Mouse (Mus musculus): ENCODE results near the gene Mymk. TPM values are rescaled to one million over a fixed set of nuclear protein-coding genes. Genes with fewer than 3 reads are reported as not detected.

Mymk gene
- polyA plus RNA-seq (2012; fragmentation: generic; extraction: Trizol) = not detected

DNA sequence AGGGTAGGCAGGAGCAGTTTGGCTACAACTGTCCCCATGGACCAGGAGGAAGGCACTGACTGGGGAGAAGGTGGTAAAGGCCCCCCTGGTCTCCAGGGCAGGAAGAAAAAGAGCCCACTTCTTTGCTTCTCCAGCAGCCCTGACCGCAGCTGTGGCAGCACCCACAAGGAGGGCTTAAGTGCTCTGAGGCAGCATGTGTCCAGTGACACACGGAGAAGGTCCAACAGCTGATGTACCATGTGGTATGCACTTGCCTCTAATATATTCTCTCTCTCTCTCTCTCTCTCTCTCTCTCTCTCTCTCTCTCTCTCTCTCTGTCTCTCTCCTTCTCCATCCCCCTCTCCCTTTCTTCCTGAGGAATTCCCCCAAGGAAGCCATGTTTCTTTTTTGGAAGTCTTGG lies at the start of gene Mymk:
Gene Mymk (minus strand): TSS at position 202 of the 400 bp plus-strand sequence.

DNA sequence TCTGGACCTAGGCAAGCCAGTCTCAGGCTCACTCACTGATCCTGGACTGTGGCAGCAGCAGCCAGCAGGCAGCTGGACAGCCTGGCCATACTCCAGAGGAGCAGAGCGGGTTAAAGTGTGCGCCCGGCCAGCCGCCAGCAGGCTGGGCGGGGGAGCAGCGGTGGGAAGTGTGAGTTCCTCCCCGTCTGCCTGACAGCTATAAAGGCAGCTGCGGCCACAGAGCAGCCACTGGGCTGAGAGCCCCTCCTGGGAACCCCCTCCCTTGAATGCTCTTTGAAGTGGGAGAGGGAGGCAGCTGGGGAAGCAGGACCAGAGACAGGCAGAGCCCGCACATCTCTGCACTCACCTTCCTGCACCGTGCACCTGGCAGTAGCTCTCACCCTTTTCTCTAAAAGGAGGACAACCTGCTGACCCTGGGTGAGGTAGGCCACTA lies 7.2 kb upstream of the Mymk start, which contains the start of gene Adamtsl2:
Gene Adamtsl2 (plus strand): TSS at position 228 of the 433 bp plus-strand sequence.

DNA sequence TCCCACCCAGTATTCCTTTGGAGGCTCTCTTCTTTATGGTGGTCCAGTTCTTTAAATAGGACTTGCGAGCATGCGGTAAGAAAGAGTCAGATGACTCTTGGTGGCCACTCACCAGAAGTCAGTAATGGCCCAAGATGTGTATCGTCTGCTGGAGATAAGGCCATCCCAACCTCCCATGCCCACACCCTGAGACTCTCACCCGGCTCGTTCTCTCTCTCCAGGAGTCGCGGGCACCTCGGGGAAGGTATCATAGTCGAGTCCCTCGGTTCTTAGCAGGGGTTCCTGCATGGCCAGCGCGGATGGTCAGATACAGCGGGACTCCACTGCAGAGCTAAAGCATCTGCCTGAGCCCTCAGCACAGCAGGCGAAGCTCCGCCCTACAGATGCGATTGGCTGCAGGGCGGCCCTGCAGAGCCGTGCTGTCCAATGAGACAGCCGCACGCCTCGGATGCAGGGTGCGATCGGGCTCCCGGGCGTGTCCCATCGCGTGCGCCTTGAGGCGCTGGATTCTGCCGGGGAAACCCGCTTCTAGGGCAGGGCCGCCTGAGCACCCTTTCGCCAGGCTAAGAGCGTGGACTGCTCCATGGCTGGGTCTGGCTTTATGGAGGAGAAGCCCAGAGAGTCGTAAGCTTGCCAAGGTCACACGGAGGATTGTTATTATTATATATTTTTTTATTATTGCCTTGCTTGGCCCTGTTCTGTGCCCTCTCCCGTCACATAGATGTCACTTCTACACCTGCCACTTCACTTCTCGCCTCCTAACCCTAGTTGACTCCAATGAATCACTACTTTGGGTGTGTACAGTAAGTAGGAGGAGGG lies 44.2 kb downstream of the Mymk start, which contains the start of gene Slc2a6:
Gene Slc2a6 (minus strand): TSS at position 381 of the 819 bp plus-strand sequence.

Other genes starting within 250 kb of the Mymk start
- not detected for gene Abo, start 207.2 kb downstream of the Mymk start, polyA plus RNA-seq (2012; fragmentation: generic; extraction: Trizol)
- gene Surf6, start 169.3 kb downstream of the Mymk start, polyA plus RNA-seq (2012; fragmentation: generic; extraction: Trizol) = 10 to 100 TPM in 1 of 2 experiments, 1 to 10 TPM in 1; 6.2 to 11.8 TPM
- 10 to 100 TPM; 18.1 to 33.0 TPM for gene Med22, start 161.5 kb downstream of the Mymk start, polyA plus RNA-seq (2012; fragmentation: generic; extraction: Trizol)
- gene Rpl7a, start 161.4 kb downstream of the Mymk start, polyA plus RNA-seq (2012; fragmentation: generic; extraction: Trizol) = 1,000 to 10,000 TPM; 2,251 to 2,959 TPM
- gene Surf2, start 155.8 kb downstream of the Mymk start, polyA plus RNA-seq (2012; fragmentation: generic; extraction: Trizol) = 10 to 100 TPM; 14.8 to 23.7 TPM
- gene Surf1, start 155.6 kb downstream of the Mymk start, polyA plus RNA-seq (2012; fragmentation: generic; extraction: Trizol) = 10 to 100 TPM; 46.8 to 97.0 TPM
- 100 to 1,000 TPM in 1 of 2 experiments, 10 to 100 TPM in 1; 94.2 to 135 TPM for gene Surf4, start 138.3 kb downstream of the Mymk start, polyA plus RNA-seq (2012; fragmentation: generic; extraction: Trizol)
- under 1 TPM in 1 of 2 experiments, not detected in 1; 0.08 TPM for gene Stkld1, start 138.1 kb downstream of the Mymk start, polyA plus RNA-seq (2012; fragmentation: generic; extraction: Trizol)
- gene Rexo4, start 107.8 kb downstream of the Mymk start, polyA plus RNA-seq (2012; fragmentation: generic; extraction: Trizol) = 10 to 100 TPM; 10.3 to 29.9 TPM
- not detected for gene Adamts13, start 98.8 kb downstream of the Mymk start, polyA plus RNA-seq (2012; fragmentation: generic; extraction: Trizol)
- gene Cacfd1, start 62.3 kb downstream of the Mymk start, polyA plus RNA-seq (2012; fragmentation: generic; extraction: Trizol) = 10 to 100 TPM in 1 of 2 experiments, 1 to 10 TPM in 1; 8.0 to 30.6 TPM
- gene Slc2a6, start 44.2 kb downstream of the Mymk start, polyA plus RNA-seq (2012; fragmentation: generic; extraction: Trizol) = under 1 TPM; 0.51 to 0.78 TPM
- gene Adamtsl2, start 7.2 kb upstream of the Mymk start, polyA plus RNA-seq (2012; fragmentation: generic; extraction: Trizol) = under 1 TPM; 0.16 to 0.19 TPM
- gene Fam163b, start 70.3 kb upstream of the Mymk start, polyA plus RNA-seq (2012; fragmentation: generic; extraction: Trizol) = not detected
- gene Dbh, start 93.1 kb upstream of the Mymk start, polyA plus RNA-seq (2012; fragmentation: generic; extraction: Trizol) = not detected
- 10 to 100 TPM; 23.5 to 63.6 TPM for gene Sardh, start 176.2 kb upstream of the Mymk start, polyA plus RNA-seq (2012; fragmentation: generic; extraction: Trizol)